ENCODE assay signal across 9 mouse cellular contexts in the genomic region with DNA sequence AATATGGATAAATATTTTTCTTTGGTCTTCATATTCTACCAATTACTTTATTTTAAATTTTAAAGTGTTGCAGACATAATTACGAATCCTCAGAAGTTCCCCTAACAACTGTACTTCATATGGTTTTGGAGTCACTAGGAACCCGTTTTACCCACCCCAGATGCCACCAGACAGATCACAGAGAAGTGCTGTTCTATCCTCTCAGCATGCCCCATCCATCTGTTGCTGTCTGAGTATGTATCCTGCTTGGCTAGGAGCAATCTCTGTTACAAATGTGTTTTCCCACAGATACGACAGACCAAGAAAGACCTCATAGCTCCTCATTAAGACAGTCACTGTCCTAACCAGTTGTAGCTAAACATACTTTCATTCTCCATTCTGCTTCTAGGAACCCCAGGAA.
"Had no signal": no experiment of that assay in that cellular context is flagged by ENCODE, and none has a peak within 500 bp of the region (broad histone marks: within the 10 kb centered on the region; RNA-seq: fewer than 3 reads in every experiment).

No protein-coding gene starts in this region.

- DNase-seq: kidney, adult 18-20 months; kidney, adult 9 months; kidney, postnatal 25 days; left cerebral cortex, postnatal 4 days; liver, postnatal 0 days; lung, embryonic 14.5 days; retina, postnatal 1 day; thymus, adult 18-20 months; thymus, postnatal 36 days had no signal
